8 mouse cellular contexts compared by ENCODE assay signal in the genomic region with DNA sequence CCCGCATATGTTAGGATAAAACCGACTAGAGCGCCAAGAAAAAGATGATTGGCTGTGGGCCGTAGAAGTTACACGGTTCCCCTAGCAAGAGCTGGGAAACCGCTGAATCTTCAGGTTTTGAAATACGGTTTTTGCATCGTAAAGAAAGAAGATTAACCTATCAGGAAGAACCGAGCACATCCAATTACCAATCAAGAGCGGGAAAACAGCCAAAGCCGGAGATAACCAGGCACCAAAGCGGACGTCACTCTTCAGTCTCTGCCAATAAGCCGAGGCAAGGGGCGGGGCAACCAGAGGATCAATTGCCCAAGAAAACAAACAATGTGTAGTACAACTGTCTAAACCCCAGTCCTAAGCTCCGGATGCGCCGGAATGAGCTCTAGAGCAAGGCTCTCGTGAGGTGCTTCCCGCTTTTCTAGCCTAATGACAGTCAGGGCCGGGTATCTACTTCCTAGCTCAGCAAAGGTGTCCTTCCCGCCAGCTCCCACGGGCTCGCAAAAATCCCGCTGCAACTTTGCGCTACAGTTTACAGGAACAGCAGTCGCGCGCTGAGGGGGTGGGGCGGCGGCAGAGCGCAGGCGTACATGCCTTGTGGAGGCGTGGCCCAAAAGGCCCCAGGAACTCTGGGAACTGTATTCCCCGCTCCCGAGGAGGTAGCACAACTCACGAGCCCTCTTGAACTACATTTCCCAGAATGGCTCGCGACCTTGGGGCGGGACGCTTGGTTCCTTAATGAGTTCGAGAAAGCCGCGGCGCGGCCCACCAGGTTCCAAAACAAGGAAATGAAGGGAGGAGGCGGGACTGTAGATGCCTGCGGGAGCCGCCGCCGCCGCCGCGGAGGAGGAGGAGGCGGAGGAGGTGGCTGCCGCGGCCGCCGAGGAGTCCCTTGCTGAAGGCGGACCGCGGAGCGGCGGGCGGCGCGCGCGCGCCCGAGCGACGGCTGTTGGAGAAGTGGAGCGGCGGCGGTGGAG. TPM values are rescaled to one million over a fixed set of nuclear protein-coding genes. Genes with fewer than 3 reads are reported as not detected.
DNase-seq lines count a peak whose midpoint lies in the region; ATAC-seq lines count a peak whose summit lies in the region.

No protein-coding gene starts in this region.

- peak overlapping the region; percentile 85 for H3K9ac ChIP-seq in hindbrain, embryonic 12.5 days

- ATAC-seq in hindbrain, embryonic 12.5 days (ENCODE audit: low FRiP score), result peak; percentile 98

- peak overlapping the region; percentile 97 for H3K27ac ChIP-seq in hindbrain, embryonic 12.5 days

- DNase-seq in NIH3T3 (ENCODE audit: low read depth), result peak; percentile 100
- peak; percentile 96 to 98 for DNase-seq in cerebellum, postnatal 10 days
- peak; percentile 96 for DNase-seq in frontal cortex, postnatal 10 days (ENCODE audit: low spot score in 2 of 2)
- peak; percentile 95 to 98 for DNase-seq in layer of hippocampus, postnatal 14 days (ENCODE audit: low spot score in 2 of 2)
- peak; percentile 96 for DNase-seq in lung, postnatal 14 days
- DNase-seq in retina, adult 2 months (ENCODE audit: low read depth, low spot score), result peak; percentile 97
- peak; percentile 95 to 99 for DNase-seq in thymus, postnatal 36 days

- no peaks in the 10 kb centered on the region for H3K36me3 ChIP-seq in hindbrain, embryonic 12.5 days

- under 1% methylated on average over 68 of the region's 76 CpGs for WGBS in hindbrain, embryonic 12.5 days

- peak overlapping the region; percentile 91 for H3K4me3 ChIP-seq in hindbrain, embryonic 12.5 days

- H3K27me3 ChIP-seq in hindbrain, embryonic 12.5 days, result no peaks in the 10 kb centered on the region

- H3K4me1 ChIP-seq in hindbrain, embryonic 12.5 days, result peaks cover 21% of the 10 kb centered on the region

- H3K4me2 ChIP-seq in hindbrain, embryonic 12.5 days (replicated peaks), result peak overlapping the region; percentile 69

- H3K9me3 ChIP-seq in hindbrain, embryonic 12.5 days (replicated peaks), result no peaks in the 10 kb centered on the region

RNA-seq across cellular contexts. Expression of a gene that starts 9.5 kb away (rescaled TPM):
- polyA plus RNA-seq in hindbrain, embryonic 12.5 days (2016; fragmentation: Nextera tagmentation; extraction: Ambion mirVana), result 15.0 and 16.7 TPM in 2 replicates
- 10 to 100 TPM; 27.2 to 27.3 TPM for total RNA-seq in layer of hippocampus, postnatal 14 days (2021)

RNA-seq across cellular contexts. Expression of a gene that starts 46.9 kb away (rescaled TPM):
- 53.7 and 57.7 TPM in 2 replicates for polyA plus RNA-seq in hindbrain, embryonic 12.5 days (2016; fragmentation: Nextera tagmentation; extraction: Ambion mirVana)
- 10 to 100 TPM; 48.8 to 53.7 TPM for total RNA-seq in layer of hippocampus, postnatal 14 days (2021)

Comparison
In these comparisons a context has a peak if more than half of its experiments do, and no peak if none do; other contexts are left out.
1. Peak in every context shown above with its lines: DNase-seq, ATAC-seq, H3K4me3 ChIP-seq and H3K27ac ChIP-seq.